Comparison of ENCODE assay signal across 28 mouse cellular contexts in the genomic region with DNA sequence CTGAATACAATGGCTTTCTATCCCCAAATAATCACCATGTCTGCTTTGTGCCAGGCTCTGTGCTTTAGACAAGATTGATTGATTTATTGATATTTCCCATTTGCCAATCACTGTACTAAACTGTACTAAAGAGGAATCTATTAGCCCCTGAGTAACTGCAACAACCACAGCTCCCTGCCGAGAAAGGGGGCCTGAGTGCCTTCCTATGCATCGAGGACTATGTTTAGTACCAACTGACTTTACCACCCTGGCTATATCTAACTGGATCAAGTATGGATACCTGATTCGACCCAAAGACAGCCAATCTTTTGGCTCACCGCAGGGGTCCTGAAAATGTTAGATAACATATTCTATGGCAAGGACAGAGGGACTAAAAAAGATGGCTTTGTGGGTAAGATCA.
"Had no signal": no experiment of that assay in that cellular context is flagged by ENCODE, and none has a peak within 500 bp of the region (broad histone marks: within the 10 kb centered on the region; RNA-seq: fewer than 3 reads in every experiment).

No protein-coding gene starts in this region.

- H3K4me3 ChIP-seq: left cerebral cortex, adult 2 months; limb, embryonic 10.5 days; limb, embryonic 12.5 days; limb, embryonic 13.5 days; limb, embryonic 15.5 days; liver, embryonic 12.5 days; liver, embryonic 13.5 days; liver, embryonic 15.5 days; lung, embryonic 15.5 days; megakaryocyte, embryonic 14.5 days; midbrain, embryonic 12.5 days; myocyte; neural tube, embryonic 12.5 days had no signal

- H3K27me3 ChIP-seq: limb, embryonic 15.5 days; lung, embryonic 15.5 days had no signal

- H3K4me2 ChIP-seq: limb, embryonic 12.5 days; limb, embryonic 13.5 days; limb, embryonic 15.5 days; liver, embryonic 11.5 days; liver, embryonic 12.5 days; liver, embryonic 13.5 days; liver, embryonic 15.5 days; lung, embryonic 14.5 days; lung, embryonic 15.5 days; midbrain, embryonic 12.5 days; neural tube, embryonic 12.5 days had no signal

- ATAC-seq: liver, embryonic 12.5 days; liver, postnatal 0 days; lung, postnatal 0 days; midbrain, embryonic 16.5 days had no signal

- H3K4me1 ChIP-seq: lung, embryonic 15.5 days had no signal

- H3K36me3 ChIP-seq: limb, embryonic 10.5 days; limb, embryonic 12.5 days; limb, embryonic 13.5 days; limb, embryonic 15.5 days; liver, embryonic 12.5 days; liver, embryonic 13.5 days; liver, embryonic 15.5 days; lung, embryonic 15.5 days; midbrain, embryonic 12.5 days; neural tube, embryonic 12.5 days had no signal

- H3K27ac ChIP-seq: left cerebral cortex, adult 2 months; limb, embryonic 10.5 days; limb, embryonic 12.5 days; limb, embryonic 13.5 days; limb, embryonic 15.5 days; liver, embryonic 12.5 days; liver, embryonic 13.5 days; liver, embryonic 14.5 days; liver, embryonic 15.5 days; lung, embryonic 15.5 days; macrophage; midbrain, embryonic 12.5 days; neural tube, embryonic 12.5 days had no signal

- DNase-seq: left cerebral cortex, postnatal 4 days; liver; liver, embryonic 13.5 days; liver, postnatal 0 days; lung, adult 18-20 months; lung, adult 2 months; lung, embryonic 14.5 days; lung, postnatal 10 days; lung, postnatal 14 days; lung, postnatal 36 days; lung, postnatal 4 days had no signal

- H3K9me3 ChIP-seq: limb, embryonic 10.5 days; limb, embryonic 12.5 days; limb, embryonic 13.5 days; limb, embryonic 15.5 days; liver, embryonic 12.5 days; liver, embryonic 13.5 days; liver, embryonic 15.5 days; lung, embryonic 15.5 days; megakaryocyte, embryonic 14.5 days; midbrain, embryonic 12.5 days; neural tube, embryonic 12.5 days had no signal

- H3K9ac ChIP-seq: limb, embryonic 12.5 days; limb, embryonic 13.5 days; limb, embryonic 15.5 days; liver, embryonic 12.5 days; liver, embryonic 13.5 days; liver, embryonic 14.5 days; liver, embryonic 15.5 days; liver, postnatal 0 days; lung, embryonic 14.5 days; lung, embryonic 15.5 days; midbrain, embryonic 12.5 days; neural tube, embryonic 12.5 days had no signal
